Mouse (Mus musculus): ENCODE measurements around the gene Adarb2.

GRCm38 (mm10) chr13:8642084-8642483 is 439.4 kb downstream of the Adarb2 start:
- no peak for TF ChIP-seq ZNF384 (IDR thresholded peaks at IDR 0.05; ENCODE audit: low read depth, low read length)
- no peak for TF ChIP-seq CTCF (conservative IDR thresholded peaks at IDR 0.05 in 1 of 2, IDR thresholded peaks at IDR 0.05 in 1 of 2; ENCODE audit: low read depth in 2 of 2, low read length in 2 of 2)
- TF ChIP-seq MXI1 (IDR thresholded peaks at IDR 0.05; ENCODE audit: low read depth, low read length) = no peak
- TF ChIP-seq IRF4 (IDR thresholded peaks at IDR 0.05; ENCODE audit: low read depth, low read length) = no peak
- no peak for TF ChIP-seq POLR2A (IDR thresholded peaks at IDR 0.05; ENCODE audit: low read depth, low read length)
- no peak for TF ChIP-seq JUND (conservative IDR thresholded peaks at IDR 0.05; ENCODE audit: low read depth, low read length)
- no peak for TF ChIP-seq SMC3 (IDR thresholded peaks at IDR 0.05; ENCODE audit: low read depth, low read length)
- TF ChIP-seq JUN (IDR thresholded peaks at IDR 0.05; ENCODE audit: insufficient read depth, low read depth, low read length) = no peak
- TF ChIP-seq USF1 (IDR thresholded peaks at IDR 0.05; ENCODE audit: low read depth, low read length) = no peak
- TF ChIP-seq EP300 (IDR thresholded peaks at IDR 0.05; ENCODE audit: low read length) = no peak
- TF ChIP-seq MYC (IDR thresholded peaks at IDR 0.05; ENCODE audit: low read depth, low read length) = no peak
- TF ChIP-seq ZC3H11A (IDR thresholded peaks at IDR 0.05; ENCODE audit: low read depth, low read length) = no peak
